Mouse (Mus musculus): ENCODE measurements at regions not wholly inside any gene's neighbourhood (a gene's known extent, or its start where the extent isn't known, plus 50 kb on each side); places are given as distances from the start of the nearest gene placed in this dataset.

DNA sequence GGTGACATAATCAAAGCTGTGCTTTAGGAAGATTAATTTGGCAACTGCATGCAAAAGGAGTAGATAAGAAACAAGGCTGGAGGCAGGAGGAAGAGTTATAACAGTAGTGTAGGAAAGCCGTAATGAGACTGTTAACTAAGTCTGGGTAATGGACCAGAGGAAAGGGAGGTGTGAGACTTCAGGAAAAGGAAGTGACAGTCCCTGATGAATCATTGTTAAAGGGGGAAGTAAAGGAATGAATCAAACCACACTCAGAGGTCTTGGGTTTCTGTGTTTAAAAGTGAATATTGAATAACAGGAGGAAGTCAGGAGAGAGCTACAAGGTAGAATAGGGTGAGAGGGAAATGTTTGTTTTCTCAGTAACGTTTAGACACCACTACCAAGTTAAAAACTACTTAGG lies 1175.9 kb downstream of the Diaph3 start:
- DNase-seq (ENCODE audit: low read depth), result no peak

DNA sequence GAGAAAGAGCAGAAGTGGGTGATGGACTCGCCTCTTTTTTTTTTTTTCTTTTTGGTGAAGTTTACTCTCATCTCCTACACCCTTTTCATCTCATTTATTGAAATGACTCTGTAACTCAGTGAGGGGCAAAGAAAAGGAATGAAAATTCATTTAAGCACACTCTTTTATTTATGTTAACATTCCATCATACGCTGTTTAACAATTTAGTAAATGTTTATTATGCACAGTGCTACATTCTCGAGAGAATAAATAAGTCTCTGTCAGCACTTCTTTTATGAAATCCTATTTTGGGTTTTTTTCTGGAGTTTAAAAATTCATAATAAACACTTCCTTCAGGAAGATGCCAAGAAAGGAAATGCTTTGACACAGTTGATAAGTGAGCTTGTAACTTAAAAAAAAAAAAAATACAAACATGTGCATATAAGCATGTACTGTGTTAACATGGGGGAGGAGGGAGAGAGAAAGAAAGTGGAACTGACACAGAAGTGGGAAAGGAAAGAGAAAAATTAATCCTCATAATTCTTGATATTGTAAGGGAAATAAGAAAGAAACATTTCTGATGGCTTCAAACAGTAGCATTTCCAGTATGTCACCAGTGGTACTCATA lies 1195.2 kb downstream of the Diaph3 start:
- TF ChIP-seq CTCF (IDR thresholded peaks at IDR 0.05; ENCODE audit: borderline replicate concordance, extremely low read depth, insufficient read depth, insufficient read length), result no peak
- no peak for TF ChIP-seq POLR2A (IDR thresholded peaks at IDR 0.05; ENCODE audit: borderline replicate concordance, extremely low read depth, insufficient read depth, insufficient read length, poor library complexity, severe bottlenecking)
- DNase-seq (ENCODE audit: low read depth), result no peak

More for the DNA sequence above, 1175.9 kb downstream of the Diaph3 start:
- TF ChIP-seq POLR2A (IDR thresholded peaks at IDR 0.05; ENCODE audit: borderline replicate concordance, extremely low read depth, insufficient read depth, insufficient read length, poor library complexity, severe bottlenecking), result no peak
- no peak for TF ChIP-seq CTCF (IDR thresholded peaks at IDR 0.05; ENCODE audit: borderline replicate concordance, extremely low read depth, insufficient read depth, insufficient read length)

DNA sequence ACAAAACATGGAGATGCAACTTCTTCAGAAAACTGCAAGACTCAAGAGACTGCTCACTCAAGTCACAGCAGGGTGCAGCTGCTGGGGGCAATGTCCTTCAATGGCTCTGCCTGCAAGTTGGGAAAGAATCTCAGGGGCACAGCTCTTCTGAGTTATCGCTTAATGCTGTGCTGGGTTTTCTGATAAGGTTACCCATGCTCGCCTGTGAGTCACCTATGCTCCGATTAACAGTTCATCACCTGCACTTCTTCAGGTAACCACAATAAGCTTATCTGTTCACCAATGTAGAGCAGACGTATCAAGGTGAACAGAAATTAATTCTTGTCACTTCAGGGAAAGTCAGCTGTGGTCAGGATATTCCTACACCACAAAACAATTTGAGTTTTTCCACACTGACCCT lies 1198.2 kb downstream of the Diaph3 start:
- DNase-seq (ENCODE audit: low read depth), result no peak
- TF ChIP-seq POLR2A (IDR thresholded peaks at IDR 0.05; ENCODE audit: borderline replicate concordance, extremely low read depth, insufficient read depth, insufficient read length, poor library complexity, severe bottlenecking) (no peak), CTCF (IDR thresholded peaks at IDR 0.05; ENCODE audit: borderline replicate concordance, extremely low read depth, insufficient read depth, insufficient read length) (no peak)

DNA sequence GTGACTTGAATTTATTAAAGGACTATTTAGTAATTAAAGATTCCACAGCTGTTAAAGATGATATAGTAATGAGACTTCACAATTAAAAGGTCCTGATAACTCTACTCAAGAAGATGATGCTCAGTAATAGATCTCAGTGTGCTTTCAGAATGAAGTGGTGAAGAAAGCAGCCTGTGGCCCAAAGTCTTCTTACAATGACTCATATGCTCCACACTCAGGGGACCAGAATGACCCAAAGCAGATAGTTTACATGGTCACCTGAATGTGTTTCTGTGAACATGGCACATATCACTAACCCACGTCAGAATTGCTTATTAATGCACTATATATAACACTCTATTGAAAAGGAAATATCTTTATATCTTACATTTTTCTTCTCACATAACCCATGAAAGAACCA lies 1200.5 kb downstream of the Diaph3 start:
- no peak for DNase-seq (ENCODE audit: low read depth)
- TF ChIP-seq POLR2A (IDR thresholded peaks at IDR 0.05; ENCODE audit: borderline replicate concordance, extremely low read depth, insufficient read depth, insufficient read length, poor library complexity, severe bottlenecking), result no peak
- TF ChIP-seq CTCF (IDR thresholded peaks at IDR 0.05; ENCODE audit: borderline replicate concordance, extremely low read depth, insufficient read depth, insufficient read length), result no peak

DNA sequence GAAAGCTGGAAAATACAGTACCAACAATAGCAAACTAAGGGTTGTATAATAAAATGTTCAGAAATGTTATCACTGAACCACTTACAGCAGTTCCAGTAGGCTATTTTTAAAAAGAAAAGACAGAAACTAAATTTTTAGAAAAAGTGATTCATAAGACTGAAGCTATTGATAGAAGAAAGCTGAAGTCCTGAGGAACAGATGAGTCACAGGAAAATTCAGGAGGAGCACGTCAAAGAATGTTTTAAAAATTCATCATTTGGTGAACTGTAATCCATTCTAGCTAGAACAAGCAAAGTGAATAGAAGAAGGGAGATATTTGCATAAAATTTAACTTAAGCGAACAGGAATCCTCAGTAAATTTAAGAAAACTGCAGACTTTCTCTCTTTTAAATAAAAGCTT lies 1205.9 kb downstream of the Diaph3 start:
- no peak for TF ChIP-seq CTCF (IDR thresholded peaks at IDR 0.05; ENCODE audit: borderline replicate concordance, extremely low read depth, insufficient read depth, insufficient read length)
- TF ChIP-seq POLR2A (IDR thresholded peaks at IDR 0.05; ENCODE audit: borderline replicate concordance, extremely low read depth, insufficient read depth, insufficient read length, poor library complexity, severe bottlenecking), result no peak
- no peak for DNase-seq (ENCODE audit: low read depth)

DNA sequence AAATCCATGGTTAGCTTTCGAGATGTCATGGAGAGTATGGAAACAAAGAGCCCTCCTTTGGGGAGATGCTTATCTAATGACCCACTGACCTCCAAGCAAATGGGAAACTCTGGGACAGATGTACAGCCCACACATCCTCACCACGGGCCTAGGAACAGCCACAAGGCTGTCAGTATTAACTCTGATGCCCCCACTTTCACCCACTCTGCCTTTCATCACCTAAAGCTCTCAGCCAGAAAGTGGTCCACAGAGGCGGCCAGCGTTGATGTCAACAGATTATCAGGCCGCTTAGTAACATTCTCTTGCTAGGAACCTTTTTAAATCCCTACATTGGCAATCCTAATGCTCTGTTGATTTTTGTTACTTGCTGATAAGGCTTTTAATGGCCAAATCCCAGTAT lies 1210.6 kb downstream of the Diaph3 start:
- TF ChIP-seq CTCF (IDR thresholded peaks at IDR 0.05; ENCODE audit: borderline replicate concordance, extremely low read depth, insufficient read depth, insufficient read length) (no peak), POLR2A (IDR thresholded peaks at IDR 0.05; ENCODE audit: borderline replicate concordance, extremely low read depth, insufficient read depth, insufficient read length, poor library complexity, severe bottlenecking) (no peak)
- peak; percentile 38 for DNase-seq (ENCODE audit: low read depth)

DNA sequence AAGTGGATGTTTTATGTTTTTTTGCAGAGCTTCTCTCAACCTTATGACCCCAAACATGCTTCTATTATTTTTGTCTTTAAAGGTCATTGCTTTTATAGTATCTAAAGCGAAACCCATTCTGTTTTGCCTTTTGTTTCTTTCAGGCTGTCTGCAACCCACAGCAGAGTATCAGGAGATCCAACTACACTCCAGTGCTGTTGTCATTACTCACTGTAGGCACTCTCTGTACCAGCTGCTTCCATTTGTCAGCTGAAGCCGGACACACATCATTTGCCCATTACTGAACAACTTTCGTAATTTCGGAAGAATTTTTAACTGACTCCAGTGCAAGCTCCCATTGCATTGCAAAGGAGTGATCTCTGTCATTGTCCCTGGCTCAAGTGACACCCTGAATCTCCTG lies 1222.1 kb downstream of the Diaph3 start:
- TF ChIP-seq POLR2A (IDR thresholded peaks at IDR 0.05; ENCODE audit: borderline replicate concordance, extremely low read depth, insufficient read depth, insufficient read length, poor library complexity, severe bottlenecking) (no peak), CTCF (IDR thresholded peaks at IDR 0.05; ENCODE audit: borderline replicate concordance, extremely low read depth, insufficient read depth, insufficient read length) (no peak)
- no peak for DNase-seq (ENCODE audit: low read depth)

DNA sequence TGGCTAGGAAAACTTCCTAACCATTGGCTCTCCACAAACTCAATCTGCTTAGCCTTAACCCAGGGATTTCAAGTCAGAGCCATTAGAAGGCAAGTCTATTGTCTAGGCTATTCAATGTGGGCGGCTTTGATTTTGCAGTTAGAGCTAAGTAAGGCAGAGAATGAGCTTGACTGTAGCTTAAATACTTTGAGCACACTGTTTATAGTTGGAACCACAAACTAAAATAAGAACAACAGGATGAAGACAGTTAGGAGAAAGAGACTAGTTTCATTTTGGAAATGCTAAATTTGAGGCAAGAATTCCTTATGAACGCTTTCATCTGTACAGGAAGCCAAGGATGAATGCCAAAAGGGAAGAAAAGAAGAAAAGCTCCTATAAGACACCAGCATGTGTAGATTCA lies 1225.3 kb downstream of the Diaph3 start:
- no peak for TF ChIP-seq POLR2A (IDR thresholded peaks at IDR 0.05; ENCODE audit: borderline replicate concordance, extremely low read depth, insufficient read depth, insufficient read length, poor library complexity, severe bottlenecking)
- TF ChIP-seq CTCF (IDR thresholded peaks at IDR 0.05; ENCODE audit: borderline replicate concordance, extremely low read depth, insufficient read depth, insufficient read length), result no peak
- no peak for DNase-seq (ENCODE audit: low read depth)

DNA sequence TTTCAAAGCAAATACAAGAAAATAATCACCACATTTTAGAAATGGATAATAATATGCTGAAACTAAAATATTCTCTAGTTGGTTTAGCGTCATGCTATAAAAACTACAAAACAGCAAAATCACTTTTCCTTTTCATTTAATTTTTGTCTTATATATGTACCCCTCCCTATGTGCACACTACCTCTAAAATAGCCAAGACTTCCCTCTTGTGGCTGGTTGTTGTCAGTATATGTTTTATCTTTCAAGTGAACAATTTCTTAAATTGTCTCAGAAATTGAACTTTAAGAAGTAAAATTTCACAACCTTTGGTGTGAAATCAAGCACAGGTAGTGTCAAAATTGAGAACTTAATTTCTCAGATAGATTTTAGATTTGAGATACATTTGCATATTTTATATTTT lies 1243.1 kb downstream of the Diaph3 start:
- TF ChIP-seq POLR2A (IDR thresholded peaks at IDR 0.05; ENCODE audit: borderline replicate concordance, extremely low read depth, insufficient read depth, insufficient read length, poor library complexity, severe bottlenecking) (no peak), CTCF (IDR thresholded peaks at IDR 0.05; ENCODE audit: borderline replicate concordance, extremely low read depth, insufficient read depth, insufficient read length) (no peak)
- DNase-seq (ENCODE audit: low read depth), result peak; percentile 54

DNA sequence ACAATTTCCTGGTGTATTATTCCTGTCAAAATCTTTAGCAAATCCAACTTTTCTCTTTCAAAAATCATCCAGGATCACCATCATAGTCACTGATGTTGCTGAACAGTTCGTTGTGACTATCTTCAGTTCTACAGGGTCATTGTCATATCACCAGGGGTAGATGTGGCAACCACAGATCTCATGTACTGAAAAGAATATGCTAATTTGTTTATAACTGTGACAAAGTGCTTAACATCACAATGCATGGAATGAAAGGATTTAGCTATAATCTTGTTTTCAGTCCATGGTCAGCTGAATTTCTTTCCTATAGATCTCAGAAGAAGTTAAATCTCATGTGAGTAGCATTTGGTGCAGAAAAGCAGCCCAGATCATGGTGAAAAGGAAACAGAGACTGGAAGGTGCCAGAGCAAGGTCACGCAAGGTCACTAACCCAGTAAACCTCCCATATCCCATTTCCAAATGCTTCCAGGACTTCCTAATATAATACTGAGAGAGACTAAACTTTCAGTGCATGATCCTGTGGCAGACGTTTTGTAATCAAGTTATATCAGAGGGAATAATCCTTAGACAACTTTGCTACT lies 1279.6 kb downstream of the Diaph3 start:
- TF ChIP-seq POLR2A (IDR thresholded peaks at IDR 0.05; ENCODE audit: borderline replicate concordance, extremely low read depth, insufficient read depth, insufficient read length, poor library complexity, severe bottlenecking) (no peak), CTCF (IDR thresholded peaks at IDR 0.05; ENCODE audit: borderline replicate concordance, extremely low read depth, insufficient read depth, insufficient read length) (no peak)
- peak; percentile 18 for DNase-seq (ENCODE audit: low read depth)

DNA sequence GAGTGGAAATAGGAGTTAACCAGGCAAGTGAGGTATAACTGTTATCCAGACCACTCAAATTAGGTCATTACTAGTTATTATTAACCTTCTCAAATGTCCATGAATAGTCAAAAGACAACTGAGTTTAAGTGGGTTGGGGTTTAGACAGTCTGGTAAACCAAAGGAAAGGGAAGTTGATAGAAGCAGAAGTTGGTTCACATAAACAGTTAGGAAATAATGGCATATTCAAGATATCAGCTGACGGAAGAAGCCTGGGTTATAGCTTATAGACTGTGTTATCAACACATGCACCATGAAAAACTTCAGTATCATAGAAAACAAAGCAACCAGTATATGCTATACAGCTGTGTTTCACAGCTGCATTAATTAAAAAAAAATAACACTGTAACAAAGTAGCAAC lies 1291.5 kb downstream of the Diaph3 start:
- no peak for TF ChIP-seq POLR2A (IDR thresholded peaks at IDR 0.05; ENCODE audit: borderline replicate concordance, extremely low read depth, insufficient read depth, insufficient read length, poor library complexity, severe bottlenecking)
- no peak for TF ChIP-seq CTCF (IDR thresholded peaks at IDR 0.05; ENCODE audit: borderline replicate concordance, extremely low read depth, insufficient read depth, insufficient read length)
- no peak for DNase-seq (ENCODE audit: low read depth)

DNA sequence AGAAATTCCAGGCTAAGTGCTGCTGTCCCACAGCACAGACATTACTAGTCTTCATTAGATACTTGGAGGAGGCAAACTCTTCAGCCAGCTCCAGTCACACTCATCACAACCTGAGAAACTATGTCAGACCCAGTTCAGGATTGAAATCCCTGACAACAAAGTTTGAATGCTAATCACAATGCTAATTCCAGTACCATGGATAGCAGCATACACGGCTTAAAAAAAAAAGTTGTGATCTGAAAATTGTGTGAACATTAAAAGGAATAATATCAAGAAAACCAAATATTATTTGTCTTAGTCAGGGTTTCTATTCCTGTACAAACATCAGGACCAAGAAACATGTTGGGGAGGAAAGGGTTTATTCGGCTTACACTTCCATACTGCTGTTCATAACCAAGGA lies 1305.5 kb downstream of the Diaph3 start:
- no peak for DNase-seq (ENCODE audit: low read depth)
- TF ChIP-seq CTCF (IDR thresholded peaks at IDR 0.05; ENCODE audit: borderline replicate concordance, extremely low read depth, insufficient read depth, insufficient read length) (no peak), POLR2A (IDR thresholded peaks at IDR 0.05; ENCODE audit: borderline replicate concordance, extremely low read depth, insufficient read depth, insufficient read length, poor library complexity, severe bottlenecking) (no peak)

Measured in brain, embryonic 14.5 days (tissue).